Mouse (Mus musculus) adrenal gland, adult 2 months (tissue): ENCODE results near the gene Nagpa. TPM values are rescaled to one million over a fixed set of nuclear protein-coding genes. Genes with fewer than 3 reads are reported as not detected.

Experiments used
- DNase-seq: peaks from one replicate; pipeline ENCODE4 v3.0.0; 2021
- polyA plus RNA-seq: library from polyadenylated mRNA; depleted of rRNA; stranded (reverse); fragments of >200 nt; gene quantifications from 2 replicates; pipeline ENCODE4 v1.2.3, GENCODE M21; 2012
- total RNA-seq, 2 experiments: library from RNA; stranded (reverse); gene quantifications; 2 replicates each; pipeline ENCODE4 v1.2.3; 2021

The Nagpa gene
- total and polyA plus RNA-seq, 3 experiments: 26.0 to 64.5 (median 28.7) TPM

- peak; percentile 58 for DNase-seq
Observed at GRCm38 (mm10) chr16:5202681-5203080, 1.1 kb downstream of the Nagpa start.

GRCm38 (mm10) chr16:5195080-5195479, 8.7 kb downstream of the Nagpa start:
- DNase-seq: peak; percentile 66

- DNase-seq: peak; percentile 61
Observed at GRCm38 (mm10) chr16:5186234-5186633, 17.6 kb downstream of the Nagpa start.

GRCm38 (mm10) chr16:5185691-5186090, 18.1 kb downstream of the Nagpa start:
- DNase-seq: peak; percentile 53

- DNase-seq: peak; percentile 34
Observed at GRCm38 (mm10) chr16:5184956-5185355, 18.9 kb downstream of the Nagpa start.

GRCm38 (mm10) chr16:5184101-5184500, 19.7 kb downstream of the Nagpa start:
- peak; percentile 88 for DNase-seq

GRCm38 (mm10) chr16:5183310-5183975, 20.4 kb downstream of the Nagpa start:
- no peak for DNase-seq

GRCm38 (mm10) chr16:5172636-5173035, 31.2 kb downstream of the Nagpa start:
- DNase-seq: no peak

GRCm38 (mm10) chr16:5168829-5169228, 35.0 kb downstream of the Nagpa start:
- DNase-seq: peak; percentile 52

GRCm38 (mm10) chr16:5168038-5168437, 35.8 kb downstream of the Nagpa start:
- peak; percentile 57 for DNase-seq

- no peak for DNase-seq
Observed at GRCm38 (mm10) chr16:5164327-5164726, 39.5 kb downstream of the Nagpa start.

GRCm38 (mm10) chr16:5159248-5159647, 44.6 kb downstream of the Nagpa start:
- DNase-seq: peak; percentile 64

GRCm38 (mm10) chr16:5157113-5157512, 46.7 kb downstream of the Nagpa start:
- no peak for DNase-seq

GRCm38 (mm10) chr16:5156495-5156894, 47.3 kb downstream of the Nagpa start:
- DNase-seq: no peak

- DNase-seq: no peak
Observed at GRCm38 (mm10) chr16:5155014-5155413, 48.8 kb downstream of the Nagpa start.

GRCm38 (mm10) chr16:5153299-5154026, 50.3 kb downstream of the Nagpa start:
- DNase-seq: no peak

- DNase-seq: no peak
Observed at GRCm38 (mm10) chr16:5150544-5150943, 53.3 kb downstream of the Nagpa start.

GRCm38 (mm10) chr16:5147037-5147385, 56.8 kb downstream of the Nagpa start, which contains the start of gene Sec14l5:
TSS of gene Sec14l5 (plus strand) at chr16:5147109.
- DNase-seq: no peak

- DNase-seq: peak; percentile 91
Observed at GRCm38 (mm10) chr16:5146367-5147036, 57.3 kb downstream of the Nagpa start.

- peak; percentile 67 for DNase-seq
Observed at GRCm38 (mm10) chr16:5145570-5145969, 58.2 kb downstream of the Nagpa start.
